Comparison of ENCODE assay signal across 10 mouse cellular contexts in the genomic region with DNA sequence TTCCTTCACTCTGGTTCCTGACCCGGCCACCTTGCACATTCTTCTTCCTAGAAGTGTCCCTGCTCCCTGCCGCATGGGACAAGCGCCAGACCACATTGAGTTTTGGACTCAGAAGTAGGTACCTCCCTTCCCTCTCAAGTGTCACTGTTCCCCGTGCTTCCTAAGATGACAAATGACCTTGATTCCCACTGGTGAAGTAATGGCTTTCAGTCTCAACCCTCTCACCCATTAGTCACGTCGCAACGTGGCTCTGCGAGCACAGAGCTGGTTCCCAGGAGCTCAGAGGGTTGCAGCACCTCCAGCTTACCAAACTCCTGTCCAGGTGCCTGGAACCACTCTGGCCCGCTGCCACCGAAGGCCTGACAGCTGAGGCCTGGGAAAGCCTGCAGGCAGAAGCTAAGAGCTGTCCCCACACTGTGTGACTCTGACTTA. TPM values are rescaled to one million over a fixed set of nuclear protein-coding genes. Genes with fewer than 3 reads are reported as not detected.
A peak's percentile ranks its signal among the peaks of the same experiment; 100 is the strongest.
DNase-seq lines count a peak whose midpoint lies in the region; ATAC-seq lines count a peak whose summit lies in the region.
"Had no signal": no experiment of that assay in that cellular context is flagged by ENCODE, and none has a peak within 500 bp of the region (broad histone marks: within the 10 kb centered on the region; RNA-seq: fewer than 3 reads in every experiment).

No protein-coding gene starts in this region.

- peak; percentile 37 to 54 for DNase-seq in cerebellum, postnatal 25 days
- no peak for DNase-seq in cerebellum, adult 18-20 months
- peak; percentile 58 to 75 for DNase-seq in adrenal gland, postnatal 36 days
- DNase-seq in heart, postnatal 4 days = peak; percentile 51
- DNase-seq in lung, postnatal 14 days = peak; percentile 68
- DNase-seq in thymus, adult 18-20 months = no peak
- no peak for DNase-seq in hindbrain, embryonic 14.5 days (ENCODE audit: low spot score)
- no peak for DNase-seq in neural tube, embryonic 10.5 days (ENCODE audit: extremely low spot score, low spot score)
- DNase-seq: B cell, adult 2 months had no signal

- 61% methylated on average over 10 of the region's 10 CpGs for WGBS in hindbrain, embryonic 14.5 days

- H3K27me3 ChIP-seq in hindbrain, embryonic 14.5 days (ENCODE audit: control insufficient read depth, insufficient read depth, low read length) = no peaks in the 10 kb centered on the region

- no peak overlapping the region for H3K4me3 ChIP-seq in hindbrain, embryonic 14.5 days (replicated peaks; ENCODE audit: low read length)
- H3K4me3 ChIP-seq: embryonic facial prominence, embryonic 12.5 days had no signal

- H3K36me3 ChIP-seq in hindbrain, embryonic 14.5 days (replicated peaks; ENCODE audit: control insufficient read depth, insufficient read depth) = no peaks in the 10 kb centered on the region
- H3K36me3 ChIP-seq: embryonic facial prominence, embryonic 12.5 days had no signal

- ATAC-seq in hindbrain, embryonic 14.5 days (ENCODE audit: low FRiP score) = no peak

- no peak overlapping the region for H3K27ac ChIP-seq in hindbrain, embryonic 14.5 days
- H3K27ac ChIP-seq: embryonic facial prominence, embryonic 12.5 days had no signal

- no peak overlapping the region for H3K4me2 ChIP-seq in hindbrain, embryonic 14.5 days (replicated peaks)
- H3K4me2 ChIP-seq: embryonic facial prominence, embryonic 12.5 days had no signal

- H3K9ac ChIP-seq in hindbrain, embryonic 14.5 days = no peak overlapping the region
- H3K9ac ChIP-seq: embryonic facial prominence, embryonic 12.5 days had no signal

- no peaks in the 10 kb centered on the region for H3K9me3 ChIP-seq in hindbrain, embryonic 14.5 days (ENCODE audit: control insufficient read depth, low read length)
- H3K9me3 ChIP-seq: embryonic facial prominence, embryonic 12.5 days had no signal

- H3K4me1 ChIP-seq in hindbrain, embryonic 14.5 days (replicated peaks; ENCODE audit: control insufficient read depth, insufficient read depth, low read length) = 0 out of 2 replicates have a peak, but pooled peaks cover 12% of the 10 kb centered on the region

RNA-seq across cellular contexts. Expression of a gene that starts 36.3 kb away (rescaled TPM):
- total RNA-seq in adrenal gland, postnatal 36 days (2021) = 100 to 1,000 TPM; 188 to 205 TPM
- total RNA-seq in heart, postnatal 4 days (2021) = 100 to 1,000 TPM; 104 to 120 TPM
- polyA plus RNA-seq in hindbrain, embryonic 14.5 days (2014; fragmentation: Nextera tagmentation; extraction: Ambion mirVana) = 208 and 216 TPM in 2 replicates

Comparison
In these comparisons a context has a peak if more than half of its experiments do, and no peak if none do; other contexts are left out.
1. DNase-seq: peak in cerebellum, postnatal 25 days (2 of 2), adrenal gland, postnatal 36 days (2 of 2), heart, postnatal 4 days (single experiment) and lung, postnatal 14 days (single experiment); none in cerebellum, adult 18-20 months (0 of 2), thymus, adult 18-20 months (0 of 2), hindbrain, embryonic 14.5 days (single experiment) and neural tube, embryonic 10.5 days (single experiment).